Mouse (Mus musculus): ENCODE results near the gene Gh.

DNA sequence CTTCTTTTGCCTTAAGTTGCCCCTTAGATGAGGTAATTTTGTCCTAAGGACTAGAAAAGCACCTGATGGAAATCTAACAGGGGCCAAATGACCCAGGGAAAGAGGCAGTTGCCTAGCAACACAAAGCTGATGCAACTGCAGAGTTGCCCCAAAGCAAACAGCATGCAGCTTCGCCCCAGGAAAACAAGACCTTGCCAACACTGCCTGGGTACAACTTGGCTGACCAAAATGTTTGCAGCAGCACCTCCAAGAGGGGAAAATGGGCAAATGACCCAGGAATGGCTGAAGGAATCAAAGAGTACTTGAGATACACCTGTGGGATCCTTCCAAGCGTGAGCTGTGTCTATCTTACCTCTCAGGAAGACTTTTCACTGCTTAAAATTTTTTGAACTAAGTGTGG lies 9.8 kb downstream of the Gh start:
- TF ChIP-seq CTCF (IDR thresholded peaks at IDR 0.05; ENCODE audit: low read depth, low read length) (no peak), GATA1 (IDR thresholded peaks at IDR 0.05; ENCODE audit: borderline replicate concordance, low read length) (no peak), POLR2AphosphoS5 (IDR thresholded peaks at IDR 0.05; ENCODE audit: insufficient replicate concordance, low read depth, low read length) (no peak)
